Mouse (Mus musculus) forebrain, embryonic 16.5 days (tissue): ENCODE data around the gene Phtf2. TPM values are rescaled to one million over a fixed set of nuclear protein-coding genes. Genes with fewer than 3 reads are reported as not detected.
A peak's percentile ranks its signal among the peaks of the same experiment; 100 is the strongest.

ENCODE experiments used
- ATAC-seq: fragments of 200-750 bp; cut with Nextera tagmentation; 2 replicates; pipeline ENCODE4 v1.8.0; 2017; ENCODE audit warnings: mild to moderate bottlenecking, moderate library complexity
- H3K27ac ChIP-seq: fragments of 300-500 bp; sonication (generic); 2 replicates; pipeline ENCODE4 v1.5.1; 2014; ENCODE audit warnings: low read length, control low read depth
- H3K27me3 ChIP-seq: fragments of 300-500 bp; sonication (generic); replicated peaks from 2 replicates; pipeline ENCODE4 v1.6.1; 2014; ENCODE audit warnings: low read length; ENCODE audit not compliant: control insufficient read depth, insufficient read depth
- H3K36me3 ChIP-seq: fragments of 300-500 bp; sonication (generic); 2 replicates; pipeline ENCODE4 v1.6.1; 2014; ENCODE audit not compliant: control insufficient read depth, insufficient read depth
- H3K4me1 ChIP-seq: fragments of 300-500 bp; sonication (generic); replicated peaks from 2 replicates; pipeline ENCODE4 v1.6.1; 2014; ENCODE audit warnings: low read length; ENCODE audit not compliant: control insufficient read depth, insufficient read depth
- H3K4me2 ChIP-seq: fragments of 300-500 bp; sonication (generic); 2 replicates; pipeline ENCODE4 v1.6.1; 2014; ENCODE audit warnings: mild to moderate bottlenecking, low read length, control low read depth
- H3K4me3 ChIP-seq: fragments of 300-500 bp; sonication (generic); replicated peaks from 2 replicates; pipeline ENCODE4 v1.5.1; 2014; ENCODE audit warnings: mild to moderate bottlenecking, low read length, control low read depth
- H3K9ac ChIP-seq: fragments of 300-500 bp; sonication (generic); replicated peaks from 2 replicates; pipeline ENCODE4 v1.6.1; 2014; ENCODE audit warnings: low read depth, low read length, control low read depth
- H3K9me3 ChIP-seq: fragments of 300-500 bp; sonication (generic); 2 replicates; pipeline ENCODE4 v1.6.1; 2016; ENCODE audit warnings: low read length; ENCODE audit not compliant: control insufficient read depth
- WGBS: fragments of 180-500 bp; shearing (Covaris S2); extraction: QIAGEN DNeasy Blood & Tissue Kit; methylation state at CpG from one replicate; pipeline ENCODE4 v1.1.7; 2014; 5-methylcytosine and 5-hydroxymethylcytosine counted together
- polyA plus RNA-seq: library from polyadenylated mRNA; unstranded; fragments of >200 nt; fragmentation: Nextera tagmentation; extraction: Ambion mirVana; gene quantifications from 2 replicates; pipeline ENCODE4 v1.2.1, GENCODE M21; 2015

The Phtf2 gene
- polyA plus RNA-seq, 1 experiment from 2014 or later = 28.8 TPM

DNA sequence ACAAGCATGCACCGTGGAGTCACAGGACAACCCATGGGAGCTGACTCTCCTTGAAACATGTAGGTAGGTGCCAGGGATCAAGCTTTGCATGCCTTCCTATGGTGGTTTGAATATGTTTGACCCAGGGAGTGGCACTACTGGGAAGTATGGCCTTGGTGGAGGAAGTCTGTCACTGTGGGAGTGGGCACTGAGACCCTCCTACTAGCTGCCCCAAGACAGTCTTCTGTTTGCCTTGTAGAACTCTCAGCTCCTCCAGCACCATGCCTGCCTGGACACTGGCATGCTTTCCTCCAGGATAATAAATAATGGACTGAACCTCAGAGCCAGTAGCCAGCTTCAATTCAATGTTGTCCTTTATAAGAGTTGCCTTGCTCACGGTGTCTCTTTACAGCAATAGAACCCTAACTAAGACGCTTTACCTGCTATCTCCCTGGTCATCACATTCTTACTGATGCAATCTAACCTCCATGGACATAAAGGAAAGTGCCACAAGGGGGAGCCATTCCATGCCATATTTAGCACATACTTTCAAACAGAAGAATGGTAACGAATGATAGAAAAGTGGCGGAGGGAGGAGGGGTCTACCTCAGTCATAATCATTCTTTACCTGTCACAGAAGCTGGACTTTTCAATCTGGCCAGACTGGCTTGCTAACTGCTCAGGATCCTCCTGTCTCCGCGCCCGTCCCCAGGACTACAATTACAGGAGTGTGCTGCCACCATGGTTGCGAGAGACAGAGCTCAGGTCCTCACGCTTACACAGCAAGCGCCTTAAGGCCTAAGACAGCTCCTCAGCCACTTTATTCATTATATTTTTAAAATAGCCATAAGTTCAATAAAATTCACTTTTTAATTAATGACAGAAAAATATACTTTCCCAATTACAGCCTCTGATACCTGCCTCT is 31.7 kb upstream of the Phtf2 start:
- H3K27me3 ChIP-seq = no peaks in the 10 kb centered on the region
- H3K36me3 ChIP-seq = no peaks in the 10 kb centered on the region
- no peaks in the 10 kb centered on the region for H3K4me1 ChIP-seq
- H3K9ac ChIP-seq = no peak overlapping the region
- no peak overlapping the region for H3K4me2 ChIP-seq
- H3K27ac ChIP-seq = no peak overlapping the region
- 75% methylated on average over 11 of the region's 11 CpGs for WGBS
- no peaks in the 10 kb centered on the region for H3K9me3 ChIP-seq
- no peak overlapping the region for H3K4me3 ChIP-seq
- 0 out of 2 replicates have a peak, but pooled peaks have one; percentile 45 for ATAC-seq

- WGBS = 84% methylated on average over 2 of the region's 2 CpGs
- no peak overlapping the region for H3K4me3 ChIP-seq
- ATAC-seq = no peak
Measured at GRCm38 (mm10) chr5:20911741-20912140, 29.8 kb upstream of the Phtf2 start.

DNA sequence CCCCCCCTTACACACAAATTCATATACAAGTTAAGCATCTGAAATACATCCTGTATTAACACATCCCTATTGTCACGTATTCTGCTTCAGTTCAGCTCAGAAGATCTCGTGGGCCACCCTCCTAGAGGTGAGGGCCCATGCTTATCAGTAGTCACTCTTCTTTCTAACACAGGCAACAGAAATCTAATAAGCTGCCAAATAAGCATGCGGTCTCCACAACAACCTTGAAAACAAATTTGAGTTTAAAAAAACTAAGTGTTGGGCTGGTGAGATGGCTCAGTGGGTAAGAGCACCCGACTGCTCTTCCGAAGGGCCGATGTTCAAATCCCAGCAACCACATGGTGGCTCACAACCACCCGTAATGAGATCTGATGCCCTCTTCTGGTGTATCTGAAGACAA is 24.3 kb upstream of the Phtf2 start:
- WGBS = 97% methylated on average over 7 of the region's 7 CpGs
- ATAC-seq = no peak
- Histone ChIP-seq H3K4me2 (no peak overlapping the region), H3K27me3 (no peaks in the 10 kb centered on the region), H3K27ac (no peak overlapping the region), H3K4me1 (no peaks in the 10 kb centered on the region), H3K4me3 (no peak overlapping the region), H3K36me3 (peaks cover 6% of the 10 kb centered on the region; the same call in 1 of the 2 replicates), H3K9ac (no peak overlapping the region), H3K9me3 (no peaks in the 10 kb centered on the region)

More at GRCm38 (mm10) chr5:20911741-20912140, 29.8 kb upstream of the Phtf2 start:
- Histone ChIP-seq H3K9me3 (no peaks in the 10 kb centered on the region), H3K9ac (no peak overlapping the region), H3K4me1 (no peaks in the 10 kb centered on the region), H3K4me2 (no peak overlapping the region), H3K27me3 (no peaks in the 10 kb centered on the region), H3K27ac (no peak overlapping the region), H3K36me3 (no peaks in the 10 kb centered on the region)

DNA sequence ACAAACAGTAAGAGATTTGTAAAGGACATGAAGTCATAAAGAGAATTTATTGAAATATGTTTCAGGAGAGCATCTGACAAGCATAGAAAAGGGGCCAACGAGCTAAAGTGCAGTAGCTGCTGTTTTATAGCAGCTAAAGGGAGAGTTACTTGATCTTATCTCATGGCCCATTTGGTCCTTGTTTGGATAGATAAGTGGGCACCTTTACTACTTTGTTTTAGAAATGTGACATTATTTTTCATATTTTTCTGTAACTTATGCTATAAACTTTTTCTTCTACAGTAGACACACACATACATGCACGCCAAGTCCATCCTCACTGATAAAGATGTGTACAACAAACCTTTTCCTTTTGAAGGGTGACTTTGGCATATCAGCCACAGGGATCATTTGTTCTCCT is 23.5 kb upstream of the Phtf2 start:
- Histone ChIP-seq H3K9me3 (no peaks in the 10 kb centered on the region), H3K4me1 (no peaks in the 10 kb centered on the region), H3K9ac (no peak overlapping the region), H3K36me3 (peaks cover 6% of the 10 kb centered on the region; the same call in 1 of the 2 replicates), H3K4me3 (no peak overlapping the region), H3K4me2 (no peak overlapping the region), H3K27ac (no peak overlapping the region), H3K27me3 (no peaks in the 10 kb centered on the region)
- WGBS = 94% methylated on average over 2 of the region's 2 CpGs
- ATAC-seq = no peak

- H3K27ac ChIP-seq = no peak overlapping the region
- no peak for ATAC-seq
- H3K4me2 ChIP-seq = no peak overlapping the region
- H3K4me3 ChIP-seq = no peak overlapping the region
- no peaks in the 10 kb centered on the region for H3K9me3 ChIP-seq
- peaks cover 6% of the 10 kb centered on the region; the same call in 1 of the 2 replicates for H3K36me3 ChIP-seq
- 97% methylated on average over 2 of the region's 2 CpGs for WGBS
- no peaks in the 10 kb centered on the region for H3K4me1 ChIP-seq
- H3K9ac ChIP-seq = no peak overlapping the region
- H3K27me3 ChIP-seq = no peaks in the 10 kb centered on the region
Measured at GRCm38 (mm10) chr5:20904647-20905046, 22.7 kb upstream of the Phtf2 start.

DNA sequence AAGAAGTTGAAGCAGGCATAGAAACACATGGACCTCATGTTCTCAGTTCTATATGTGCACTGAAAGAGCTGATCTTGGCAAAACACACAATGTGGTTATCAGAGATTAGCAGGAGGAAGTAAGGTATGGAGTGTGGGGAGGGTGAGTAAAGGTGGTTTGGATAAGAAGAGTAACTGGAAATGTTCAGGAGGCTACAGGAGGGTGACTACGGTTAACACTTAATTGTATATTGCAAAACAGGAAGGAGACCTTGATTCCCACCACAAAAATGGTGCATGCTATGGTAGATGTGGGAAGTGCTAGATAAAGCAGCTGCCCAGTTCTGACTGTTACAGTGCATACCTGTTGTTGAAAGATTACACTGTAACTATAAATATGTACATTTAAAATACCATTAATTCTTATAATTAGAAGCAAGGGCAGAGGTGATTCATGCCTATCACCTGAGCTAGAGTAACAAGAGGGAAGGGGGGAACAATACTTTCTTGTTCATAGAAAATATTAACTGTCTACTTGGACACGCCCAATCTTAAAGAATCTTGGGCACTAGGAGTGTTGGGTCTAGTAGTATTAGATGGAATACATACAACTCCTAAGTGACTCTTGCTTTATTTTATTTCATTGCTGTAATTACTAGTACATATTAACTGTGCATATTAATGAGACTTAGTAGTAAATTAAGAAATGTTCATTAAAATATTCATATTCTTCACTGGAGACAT is 15.7 kb upstream of the Phtf2 start:
- 96% methylated on average over 2 of the region's 2 CpGs for WGBS

DNA sequence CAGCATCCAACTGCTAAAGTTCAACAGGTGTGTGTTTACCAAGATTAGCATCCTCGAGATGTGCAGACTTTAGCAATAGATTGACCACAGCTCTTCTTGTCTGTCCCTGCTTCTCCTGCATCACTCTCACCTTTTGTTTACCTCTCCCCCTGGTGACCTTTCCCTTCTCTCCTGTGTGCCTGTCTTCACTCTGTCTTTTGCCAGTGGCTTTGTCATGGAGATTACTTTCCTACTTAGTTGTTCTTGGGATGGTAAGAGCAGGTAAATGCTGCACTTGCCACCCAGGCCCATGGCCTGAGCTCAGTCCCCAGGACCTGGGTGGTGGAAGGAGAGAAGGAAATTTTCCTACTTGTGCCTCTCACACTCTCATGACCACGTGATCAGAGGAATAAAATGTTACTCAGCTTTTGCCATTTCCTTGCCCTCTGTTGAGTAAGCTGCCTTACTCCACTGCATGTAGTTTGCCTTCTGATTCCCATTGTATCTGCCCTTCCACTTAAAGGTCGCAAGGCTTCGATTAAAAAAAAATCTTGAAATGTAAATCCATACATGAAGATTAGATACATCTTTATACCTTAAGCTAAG is 2.2 kb upstream of the Phtf2 start:
- H3K4me3 ChIP-seq = no peak overlapping the region
- no peaks in the 10 kb centered on the region for H3K36me3 ChIP-seq
- no peak overlapping the region for H3K27ac ChIP-seq
- WGBS = 83% methylated on average over 4 of the region's 4 CpGs
- no peaks in the 10 kb centered on the region for H3K9me3 ChIP-seq
- no peak for ATAC-seq
- H3K4me1 ChIP-seq = peaks cover 14% of the 10 kb centered on the region
- H3K27me3 ChIP-seq = no peaks in the 10 kb centered on the region
- H3K9ac ChIP-seq = no peak overlapping the region
- no peak overlapping the region; the same call in 1 of the 2 replicates for H3K4me2 ChIP-seq

More for the DNA sequence above, 15.7 kb upstream of the Phtf2 start:
- no peak overlapping the region for H3K4me2 ChIP-seq
- ATAC-seq = no peak
- H3K9ac ChIP-seq = no peak overlapping the region
- peaks cover 9% of the 10 kb centered on the region for H3K36me3 ChIP-seq
- no peaks in the 10 kb centered on the region for H3K27me3 ChIP-seq
- H3K9me3 ChIP-seq = no peaks in the 10 kb centered on the region
- H3K27ac ChIP-seq = no peak overlapping the region
- H3K4me1 ChIP-seq = no peaks in the 10 kb centered on the region
- H3K4me3 ChIP-seq = no peak overlapping the region

DNA sequence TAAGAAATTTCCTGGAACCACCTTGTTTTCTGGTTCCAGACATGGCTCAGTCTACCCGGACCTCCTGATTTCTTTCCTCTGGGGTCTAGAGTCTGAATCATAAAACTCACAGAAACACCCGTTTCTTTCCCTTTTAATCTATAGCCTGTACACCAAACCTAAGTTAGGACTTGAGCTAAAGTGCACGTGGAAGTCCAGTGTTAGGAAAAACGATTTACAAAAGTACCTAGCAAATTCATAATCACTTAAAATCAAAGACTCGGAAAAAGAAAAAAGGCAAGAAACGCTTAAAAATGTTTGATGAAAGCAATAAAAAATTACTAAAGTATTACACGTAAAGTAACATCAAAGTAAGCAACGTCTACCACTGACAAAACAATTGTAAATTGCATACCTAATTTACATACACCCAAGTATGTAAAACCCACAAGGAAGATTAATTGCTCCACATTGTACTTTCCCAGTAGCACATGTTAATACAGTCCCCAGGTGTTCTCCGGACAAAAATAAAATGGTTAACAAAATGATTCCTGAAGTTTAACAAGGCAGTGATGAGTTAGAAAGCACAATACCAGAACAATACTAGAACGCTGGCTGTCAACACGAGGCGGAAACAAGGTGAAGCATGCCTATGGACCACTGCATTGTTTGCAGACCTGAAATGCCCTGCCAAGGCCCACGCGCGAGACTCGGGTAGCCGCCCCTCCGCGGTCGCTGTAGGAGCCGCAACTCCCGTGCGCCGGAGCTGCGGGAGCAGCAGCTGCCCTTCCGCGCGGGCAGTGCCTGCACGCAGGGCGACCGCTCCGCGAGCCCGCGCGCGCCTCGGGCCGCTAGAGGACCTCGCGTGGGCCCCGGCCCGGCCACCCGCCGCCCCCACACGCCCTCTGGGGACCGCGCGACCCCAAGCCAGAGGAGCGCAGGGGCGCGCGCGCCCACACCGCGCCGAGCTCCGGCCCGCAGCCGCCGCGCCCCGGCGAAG is 838 bp downstream of the Phtf2 start:
- no peaks in the 10 kb centered on the region for H3K36me3 ChIP-seq
- H3K4me3 ChIP-seq = peak overlapping the region; percentile 96
- H3K4me1 ChIP-seq = peaks cover 14% of the 10 kb centered on the region
- 2% methylated on average over 36 of the region's 64 CpGs for WGBS
- no peaks in the 10 kb centered on the region for H3K9me3 ChIP-seq
- peak overlapping the region; percentile 96 for H3K27ac ChIP-seq
- H3K4me2 ChIP-seq = peak overlapping the region; percentile 70
- H3K9ac ChIP-seq = peak overlapping the region; percentile 85
- H3K27me3 ChIP-seq = no peaks in the 10 kb centered on the region
- ATAC-seq = no peak
